Mouse (Mus musculus) C2C12 (cell line): ENCODE results near the gene Gm5244.

Experiments
- CTCF ChIP-seq: IDR thresholded peaks from one replicate; pipeline ENCODE4 v1.5.1; 2011; ENCODE audit not compliant: control insufficient read depth, insufficient read depth, insufficient read length
- MAX ChIP-seq: IDR thresholded peaks from one replicate; pipeline ENCODE4 v1.6.1; 2011; ENCODE audit warnings: mild to moderate bottlenecking, control low read depth
- MYOD1 ChIP-seq: IDR thresholded peaks from one replicate; pipeline ENCODE4 v1.6.1; 2011; ENCODE audit warnings: low read depth; ENCODE audit not compliant: control insufficient read depth, insufficient read length

DNA sequence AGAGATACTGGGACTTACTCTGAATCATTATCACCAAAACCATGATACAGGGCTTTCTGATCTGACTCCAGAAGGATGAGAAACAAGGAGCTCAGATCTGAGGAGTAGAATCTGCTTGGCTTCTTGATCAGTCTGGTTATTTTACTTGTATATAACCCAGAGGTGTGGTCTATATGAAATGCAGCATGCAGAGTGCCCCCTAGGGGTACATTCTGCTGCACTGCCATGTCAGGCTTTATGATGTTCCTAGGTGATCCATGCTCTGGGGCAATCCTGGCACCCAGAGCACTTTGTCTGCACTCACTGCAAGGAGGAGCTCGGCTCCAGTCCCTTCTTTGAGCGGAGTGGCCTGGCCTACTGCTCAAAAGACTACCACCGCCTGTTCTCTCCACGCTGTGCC lies 21.9 kb upstream of the Gm5244 start:
- TF ChIP-seq CTCF: no peak
- no peak for TF ChIP-seq MAX
- no peak for TF ChIP-seq MYOD1
